Mouse (Mus musculus) thymus, adult 2 months (tissue): ENCODE measurements around the gene Slc4a8.
"Not testable (repeated sequence)": the region's sequence is repeated elsewhere in the genome, so short reads cannot be mapped to it uniquely, and the experiment has no call there.

ENCODE experiments used
- CTCF ChIP-seq: fragments of 200-500 bp; IDR thresholded peaks from 2 replicates; pipeline ENCODE4 v1.5.1; 2012; ENCODE audit warnings: mild to moderate bottlenecking, control low read depth, low read length, moderate library complexity, borderline replicate concordance; ENCODE audit not compliant: control insufficient read depth, poor library complexity, insufficient read depth; ENCODE audit errors: extremely low read depth
- POLR2A ChIP-seq: fragments of 200-500 bp; IDR thresholded peaks from 2 replicates; pipeline ENCODE4 v1.6.1; 2012; ENCODE audit warnings: mild to moderate bottlenecking, low read length, control low read depth, moderate library complexity; ENCODE audit not compliant: control insufficient read depth, poor library complexity, insufficient read depth; ENCODE audit errors: extremely low read depth

DNA sequence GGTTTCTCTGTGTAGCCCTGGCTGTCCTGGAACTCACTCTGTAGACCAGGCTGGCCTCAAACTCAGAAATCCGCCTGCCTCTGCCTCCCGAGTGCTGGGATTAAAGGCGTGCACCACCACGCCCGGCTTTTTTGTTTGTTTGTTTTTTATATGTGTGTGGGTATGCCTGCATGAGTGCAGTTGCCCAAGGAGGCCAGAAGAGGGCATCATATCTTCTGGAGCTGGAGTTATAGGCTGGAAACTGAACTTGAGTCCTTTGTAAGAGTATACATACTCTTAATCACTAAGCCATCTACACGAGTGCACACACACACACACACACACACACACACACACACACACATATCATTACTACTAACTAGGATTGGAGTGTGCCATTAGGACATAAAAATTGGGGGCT lies 12.3 kb downstream of the Slc4a8 start:
- TF ChIP-seq CTCF, POLR2A: not testable (repeated sequence)
